ENCODE assay signal across 17 mouse cellular contexts in the genomic region with DNA sequence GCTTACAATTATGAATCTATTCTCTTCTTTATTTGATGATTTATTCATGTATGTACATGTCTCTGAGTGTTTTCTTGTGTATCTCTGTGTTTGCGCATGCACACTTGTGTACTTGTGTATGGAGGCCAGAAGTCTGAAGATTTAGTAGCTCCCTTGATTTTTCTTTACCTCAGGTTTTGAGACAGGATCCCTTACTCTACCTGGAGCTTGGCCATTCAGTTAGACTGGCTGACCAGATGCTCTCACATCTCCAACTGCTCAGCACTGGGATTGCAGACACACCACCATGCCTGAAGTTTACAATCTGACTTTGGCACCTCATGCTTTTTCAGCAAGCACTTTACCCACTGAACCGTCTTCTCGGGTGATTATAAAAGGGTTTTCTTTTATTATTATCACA.
"Had no signal": no experiment of that assay in that cellular context is flagged by ENCODE, and none has a peak within 500 bp of the region (broad histone marks: within the 10 kb centered on the region; RNA-seq: fewer than 3 reads in every experiment).

No protein-coding gene starts in this region.

- H3K4me3 ChIP-seq: limb, embryonic 13.5 days; limb, embryonic 15.5 days; liver, embryonic 13.5 days; liver, embryonic 15.5 days; myocyte; neural tube, embryonic 13.5 days; neural tube, embryonic 15.5 days had no signal

- H3K27me3 ChIP-seq: limb, embryonic 13.5 days; limb, embryonic 15.5 days; liver, embryonic 13.5 days; liver, embryonic 15.5 days; neural tube, embryonic 13.5 days; neural tube, embryonic 15.5 days had no signal

- H3K4me2 ChIP-seq: limb, embryonic 13.5 days; limb, embryonic 15.5 days; liver, embryonic 13.5 days; liver, embryonic 15.5 days; lung, embryonic 14.5 days; neural tube, embryonic 13.5 days; neural tube, embryonic 15.5 days had no signal

- H3K9me3 ChIP-seq: limb, embryonic 13.5 days; limb, embryonic 15.5 days; liver, embryonic 13.5 days; liver, embryonic 15.5 days; neural tube, embryonic 13.5 days; neural tube, embryonic 15.5 days had no signal

- H3K9ac ChIP-seq: limb, embryonic 13.5 days; limb, embryonic 15.5 days; liver, embryonic 13.5 days; liver, embryonic 15.5 days; lung, embryonic 14.5 days; neural tube, embryonic 13.5 days; neural tube, embryonic 15.5 days had no signal

- H3K36me3 ChIP-seq: limb, embryonic 13.5 days; limb, embryonic 15.5 days; liver, embryonic 13.5 days; liver, embryonic 15.5 days; neural tube, embryonic 13.5 days; neural tube, embryonic 15.5 days had no signal

- H3K27ac ChIP-seq: limb, embryonic 13.5 days; limb, embryonic 15.5 days; liver, embryonic 13.5 days; liver, embryonic 15.5 days; neural tube, embryonic 13.5 days; neural tube, embryonic 15.5 days had no signal

- H3K4me1 ChIP-seq: limb, embryonic 13.5 days; limb, embryonic 15.5 days; liver, embryonic 13.5 days; liver, embryonic 15.5 days; neural tube, embryonic 13.5 days; neural tube, embryonic 15.5 days had no signal

- DNase-seq: liver, embryonic 13.5 days; lung, embryonic 14.5 days; lung, postnatal 10 days; lung, postnatal 4 days; right cerebral cortex, adult 18-20 months; right cerebral cortex, postnatal 25 days; right cerebral cortex, postnatal 4 days; spleen, adult 18-20 months; thymus, adult 18-20 months; thymus, postnatal 14 days; thymus, postnatal 36 days had no signal
